Mouse (Mus musculus) hindbrain, postnatal 0 days (tissue): ENCODE results near the gene Sap30bp. TPM values are rescaled to one million over a fixed set of nuclear protein-coding genes. Genes with fewer than 3 reads are reported as not detected.
A peak's percentile ranks its signal among the peaks of the same experiment; 100 is the strongest.

Experiments
- ATAC-seq: fragments of 200-750 bp; cut with Nextera tagmentation; 2 replicates; pipeline ENCODE4 v1.8.0; 2017; ENCODE audit warnings: mild to moderate bottlenecking, moderate TSS enrichment, moderate library complexity
- DNase-seq: peaks from one replicate; pipeline ENCODE4 v3.0.0-alpha.2; 2015; ENCODE audit warnings: low spot score
- H3K27ac ChIP-seq: fragments of 300-500 bp; sonication (generic); 2 replicates; pipeline ENCODE4 v1.5.1; 2014; ENCODE audit warnings: mild to moderate bottlenecking
- H3K27me3 ChIP-seq: fragments of 300-500 bp; sonication (generic); 2 replicates; pipeline ENCODE4 v1.6.1; 2014; ENCODE audit warnings: low read length, mixed read lengths; ENCODE audit not compliant: insufficient read depth
- H3K36me3 ChIP-seq: fragments of 300-500 bp; sonication (generic); 2 replicates; pipeline ENCODE4 v1.6.1; 2014; ENCODE audit warnings: low read length, mixed read lengths; ENCODE audit not compliant: insufficient read depth
- H3K4me1 ChIP-seq: fragments of 300-500 bp; sonication (generic); 2 replicates; pipeline ENCODE4 v1.6.1; 2014; ENCODE audit warnings: antibody characterized with exemption, low read length, mixed read lengths; ENCODE audit not compliant: insufficient read depth
- H3K4me2 ChIP-seq: fragments of 300-500 bp; sonication (generic); 2 replicates; pipeline ENCODE4 v1.6.1; 2014; ENCODE audit warnings: low read depth, mild to moderate bottlenecking, low read length, moderate library complexity, mixed read lengths
- H3K4me3 ChIP-seq: fragments of 300-500 bp; sonication (generic); 2 replicates; pipeline ENCODE4 v1.5.1; 2014; ENCODE audit warnings: low read length
- H3K9ac ChIP-seq: fragments of 300-500 bp; sonication (generic); replicated peaks from 2 replicates; pipeline ENCODE4 v1.6.1; 2014; ENCODE audit warnings: mild to moderate bottlenecking, low read length, moderate library complexity, mixed read lengths
- H3K9me3 ChIP-seq: fragments of 300-500 bp; sonication (generic); 2 replicates; pipeline ENCODE4 v1.6.1; 2016; ENCODE audit warnings: low read length, mixed read lengths
- CTCF ChIP-seq: IDR thresholded peaks from 2 replicates; pipeline ENCODE4 v1.5.1; 2016; ENCODE audit warnings: antibody characterized with exemption, control low read depth, low read depth
- WGBS: fragments of 180-500 bp; shearing (Covaris S2); extraction: QIAGEN DNeasy Blood & Tissue Kit; methylation state at CpG from one replicate; pipeline ENCODE4 v1.1.7; 2014; 5-methylcytosine and 5-hydroxymethylcytosine counted together
- polyA plus RNA-seq: library from polyadenylated mRNA; unstranded; fragments of >200 nt; fragmentation: Nextera tagmentation; extraction: Ambion mirVana; gene quantifications from 2 replicates; pipeline ENCODE4 v1.2.1, GENCODE M21; 2015
- total RNA-seq: library from RNA; depleted of rRNA; stranded (reverse); fragments of >200 nt; gene quantifications from 2 replicates; pipeline ENCODE4 v1.2.3, GENCODE M21; 2014

Gene Sap30bp
- total and polyA plus RNA-seq, 2 experiments from 2014 or later: 42.8 to 52.8 TPM

- DNase-seq (no peak), ATAC-seq (no peak)
- no peak for TF ChIP-seq CTCF
- no peak overlapping the region for H3K27ac ChIP-seq
- H3K4me2 ChIP-seq: no peak overlapping the region
- H3K9ac ChIP-seq: no peak overlapping the region
- H3K4me3 ChIP-seq: no peak overlapping the region
- no peaks in the 10 kb centered on the region for H3K9me3 ChIP-seq
- no peaks in the 10 kb centered on the region for H3K4me1 ChIP-seq
- no peaks in the 10 kb centered on the region for H3K27me3 ChIP-seq
- 90% methylated on average over 5 of the region's 5 CpGs for WGBS
- peaks cover 25% of the 10 kb centered on the region for H3K36me3 ChIP-seq
Measured at GRCm38 (mm10) chr11:115918637-115919036, 14.4 kb upstream of the Sap30bp start.

DNA sequence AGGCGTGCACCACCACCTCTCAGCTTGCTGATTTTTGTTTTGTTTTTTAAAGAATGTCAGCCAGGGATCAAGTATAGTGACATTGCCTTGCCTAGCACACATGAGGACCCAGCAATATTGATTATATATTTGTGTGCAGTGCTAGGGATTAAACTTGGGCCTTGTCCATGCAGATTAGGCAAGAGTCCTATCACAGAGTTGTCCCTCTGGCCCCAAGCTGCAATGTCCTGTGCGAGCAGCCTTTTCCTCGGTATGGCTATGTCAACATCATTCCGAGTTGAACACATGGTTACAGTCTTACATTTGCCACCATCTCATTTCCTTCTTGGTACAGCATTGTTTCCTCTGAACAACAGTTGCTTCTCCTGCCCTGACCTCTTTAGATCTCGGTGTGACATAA lies 14.0 kb upstream of the Sap30bp start:
- no peak for TF ChIP-seq CTCF
- H3K4me2 ChIP-seq: no peak overlapping the region
- no peaks in the 10 kb centered on the region for H3K27me3 ChIP-seq
- H3K4me1 ChIP-seq: no peaks in the 10 kb centered on the region
- 90% methylated on average over 5 of the region's 5 CpGs for WGBS
- no peak for DNase-seq
- peaks cover 25% of the 10 kb centered on the region for H3K36me3 ChIP-seq
- H3K9me3 ChIP-seq: no peaks in the 10 kb centered on the region
- no peak overlapping the region for H3K4me3 ChIP-seq
- H3K9ac ChIP-seq: no peak overlapping the region
- no peak overlapping the region for H3K27ac ChIP-seq
- ATAC-seq: no peak

DNA sequence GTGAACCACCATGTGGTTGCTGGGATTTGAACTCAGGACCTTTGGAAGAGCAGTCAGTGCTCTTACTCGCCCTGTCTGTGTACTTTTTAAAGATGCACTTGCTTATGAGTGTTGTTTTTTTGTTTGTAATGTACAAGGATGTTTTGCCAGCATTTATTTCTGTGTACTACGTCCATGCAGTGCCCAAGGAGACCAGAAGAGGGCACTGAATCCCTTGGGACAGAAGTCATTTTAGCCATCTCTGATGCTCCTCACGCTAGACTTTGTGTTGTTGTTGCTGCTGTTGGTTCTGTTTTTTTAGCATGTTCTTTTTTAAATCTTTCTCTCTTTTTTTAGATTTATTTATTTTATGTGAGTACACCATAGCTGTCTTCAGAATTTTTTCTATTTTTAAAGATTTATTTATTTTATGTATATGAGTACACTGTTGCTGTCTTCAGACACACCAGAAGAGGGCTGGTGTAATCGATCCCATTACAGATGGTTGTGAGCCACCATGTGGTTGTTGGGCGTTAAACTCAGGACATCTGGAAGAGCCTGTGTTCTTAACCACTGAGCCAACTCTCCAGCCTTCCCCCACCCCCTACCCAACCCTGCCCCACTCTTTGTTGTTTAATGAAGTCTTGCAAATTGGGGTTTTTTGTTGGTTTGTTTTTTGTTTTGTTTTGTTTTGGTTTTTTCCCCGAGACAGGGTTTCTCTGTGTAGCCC lies 12.8 kb upstream of the Sap30bp start:
- H3K27ac ChIP-seq: no peak overlapping the region
- 38% methylated on average over 6 of the region's 6 CpGs for WGBS
- peaks cover 20% of the 10 kb centered on the region for H3K36me3 ChIP-seq
- peak; percentile 77 for DNase-seq
- H3K9ac ChIP-seq: no peak overlapping the region
- ATAC-seq: no peak
- no peak overlapping the region for H3K4me3 ChIP-seq
- no peak overlapping the region for H3K4me2 ChIP-seq
- TF ChIP-seq CTCF: peak; percentile 77
- H3K4me1 ChIP-seq: no peaks in the 10 kb centered on the region
- no peaks in the 10 kb centered on the region for H3K27me3 ChIP-seq
- H3K9me3 ChIP-seq: no peaks in the 10 kb centered on the region

- TF ChIP-seq CTCF: no peak
- no peak overlapping the region for H3K9ac ChIP-seq
- no peak overlapping the region for H3K27ac ChIP-seq
- WGBS: 100% methylated on average over 1 of the region's 1 CpGs
- no peaks in the 10 kb centered on the region for H3K27me3 ChIP-seq
- H3K4me1 ChIP-seq: no peaks in the 10 kb centered on the region
- H3K4me3 ChIP-seq: no peak overlapping the region
- ATAC-seq (no peak), DNase-seq (no peak)
- H3K36me3 ChIP-seq: peaks cover 8% of the 10 kb centered on the region; the same call in 1 of the 2 replicates
- no peaks in the 10 kb centered on the region for H3K9me3 ChIP-seq
- H3K4me2 ChIP-seq: no peak overlapping the region
Measured at GRCm38 (mm10) chr11:115921986-115922385, 11.1 kb upstream of the Sap30bp start.

GRCm38 (mm10) chr11:115929031-115929430 lies 4.1 kb upstream of the Sap30bp start:
- Histone ChIP-seq H3K4me3 (no peak overlapping the region), H3K9ac (no peak overlapping the region), H3K9me3 (no peaks in the 10 kb centered on the region), H3K36me3 (peaks cover 3% of the 10 kb centered on the region; the same call in 1 of the 2 replicates), H3K4me1 (peaks cover 11% of the 10 kb centered on the region), H3K27ac (no peak overlapping the region), H3K27me3 (no peaks in the 10 kb centered on the region), H3K4me2 (no peak overlapping the region)
- DNase-seq: no peak
- no peak for ATAC-seq
- WGBS: 93% methylated on average over 8 of the region's 8 CpGs
- no peak for TF ChIP-seq CTCF

DNA sequence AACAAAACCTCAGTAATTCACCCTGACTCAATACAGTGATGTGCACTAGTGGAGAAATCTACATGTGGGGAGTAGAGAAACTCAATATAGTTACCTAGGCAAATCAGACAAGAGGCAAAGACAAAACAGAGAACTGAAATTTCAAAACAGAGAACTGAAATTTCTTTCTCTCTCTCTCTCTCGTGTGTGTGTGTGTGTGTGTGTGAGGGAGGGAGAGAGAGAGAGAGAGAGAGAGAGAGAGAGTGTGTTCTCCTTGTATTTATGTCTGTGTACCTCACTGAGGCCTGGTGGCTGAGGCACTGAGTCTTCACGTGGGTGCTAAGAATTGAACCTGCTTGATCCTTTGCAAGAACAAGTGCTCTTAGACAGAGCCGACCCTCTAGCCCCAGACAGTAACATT lies 3.3 kb upstream of the Sap30bp start:
- no peak for ATAC-seq
- Histone ChIP-seq H3K4me3 (no peak overlapping the region), H3K9me3 (no peaks in the 10 kb centered on the region), H3K9ac (no peak overlapping the region), H3K4me2 (no peak overlapping the region), H3K27ac (no peak overlapping the region), H3K36me3 (peaks cover 3% of the 10 kb centered on the region; the same call in 1 of the 2 replicates), H3K27me3 (no peaks in the 10 kb centered on the region), H3K4me1 (peaks cover 18% of the 10 kb centered on the region)
- WGBS: 80% methylated on average over 3 of the region's 3 CpGs
- TF ChIP-seq CTCF: no peak
- DNase-seq: no peak

GRCm38 (mm10) chr11:115931235-115931634 lies 1.8 kb upstream of the Sap30bp start:
- H3K27me3 ChIP-seq: no peaks in the 10 kb centered on the region
- H3K4me1 ChIP-seq: peaks cover 18% of the 10 kb centered on the region
- peaks cover 7% of the 10 kb centered on the region; the same call in 1 of the 2 replicates for H3K36me3 ChIP-seq
- ATAC-seq (no peak), DNase-seq (no peak)
- H3K4me2 ChIP-seq: no peak overlapping the region
- H3K9me3 ChIP-seq: no peaks in the 10 kb centered on the region
- no peak overlapping the region for H3K27ac ChIP-seq
- H3K4me3 ChIP-seq: no peak overlapping the region
- no peak for TF ChIP-seq CTCF
- WGBS: 75% methylated on average over 3 of the region's 3 CpGs
- no peak overlapping the region for H3K9ac ChIP-seq
